Mouse (Mus musculus) midbrain, embryonic 14.5 days (tissue): ENCODE results near the gene Xirp2. TPM values are rescaled to one million over a fixed set of nuclear protein-coding genes. Genes with fewer than 3 reads are reported as not detected.

ENCODE experiments used
- ATAC-seq: fragments of 200-750 bp; cut with Nextera tagmentation; 2 replicates; pipeline ENCODE4 v1.8.0; 2017; ENCODE audit warnings: moderate number of reproducible peaks, moderate library complexity; ENCODE audit not compliant: low FRiP score, low TSS enrichment
- DNase-seq: peaks from one replicate; pipeline ENCODE4 v3.0.0-alpha.2; 2015
- H3K27ac ChIP-seq: fragments of 300-500 bp; sonication (generic); replicated peaks from 2 replicates; pipeline ENCODE4 v1.5.1; 2014; ENCODE audit warnings: mild to moderate bottlenecking, low read depth, low read length, moderate library complexity
- H3K27me3 ChIP-seq: fragments of 300-500 bp; sonication (generic); 2 replicates; pipeline ENCODE4 v1.6.1; 2014; ENCODE audit warnings: low read length, control low read depth, mixed read lengths; ENCODE audit not compliant: control insufficient read depth, insufficient read depth
- H3K36me3 ChIP-seq: fragments of 300-500 bp; sonication (generic); 2 replicates; pipeline ENCODE4 v1.6.1; 2014; ENCODE audit warnings: low read length, control low read depth; ENCODE audit not compliant: control insufficient read depth, insufficient read depth
- H3K4me1 ChIP-seq: fragments of 300-500 bp; sonication (generic); 2 replicates; pipeline ENCODE4 v1.6.1; 2014; ENCODE audit warnings: mild to moderate bottlenecking, antibody characterized with exemption, low read length, control low read depth; ENCODE audit not compliant: control insufficient read depth, insufficient read depth
- H3K4me2 ChIP-seq: fragments of 300-500 bp; sonication (generic); 2 replicates; pipeline ENCODE4 v1.6.1; 2014; ENCODE audit warnings: mild to moderate bottlenecking, low read length, moderate library complexity
- H3K4me3 ChIP-seq: fragments of 300-500 bp; sonication (generic); replicated peaks from 2 replicates; pipeline ENCODE4 v1.5.1; 2014; ENCODE audit warnings: low read depth, low read length
- H3K9ac ChIP-seq: fragments of 300-500 bp; sonication (generic); replicated peaks from 2 replicates; pipeline ENCODE4 v1.6.1; 2014; ENCODE audit warnings: mild to moderate bottlenecking, low read length, moderate library complexity
- H3K9me3 ChIP-seq: fragments of 300-500 bp; sonication (generic); 2 replicates; pipeline ENCODE4 v1.6.1; 2016; ENCODE audit warnings: low read length, control low read depth, mixed read lengths; ENCODE audit not compliant: control insufficient read depth
- WGBS: fragments of 180-500 bp; shearing (Covaris S2); extraction: QIAGEN DNeasy Blood & Tissue Kit; methylation state at CpG from one replicate; pipeline ENCODE4 v1.1.7; 2014; 5-methylcytosine and 5-hydroxymethylcytosine counted together
- polyA plus RNA-seq: library from polyadenylated mRNA; unstranded; fragments of >200 nt; fragmentation: Nextera tagmentation; extraction: Ambion mirVana; gene quantifications from 2 replicates; pipeline ENCODE4 v1.2.1, GENCODE M21; 2014

Xirp2 gene
- polyA plus RNA-seq, 1 experiment from 2014 or later: not detected

DNA sequence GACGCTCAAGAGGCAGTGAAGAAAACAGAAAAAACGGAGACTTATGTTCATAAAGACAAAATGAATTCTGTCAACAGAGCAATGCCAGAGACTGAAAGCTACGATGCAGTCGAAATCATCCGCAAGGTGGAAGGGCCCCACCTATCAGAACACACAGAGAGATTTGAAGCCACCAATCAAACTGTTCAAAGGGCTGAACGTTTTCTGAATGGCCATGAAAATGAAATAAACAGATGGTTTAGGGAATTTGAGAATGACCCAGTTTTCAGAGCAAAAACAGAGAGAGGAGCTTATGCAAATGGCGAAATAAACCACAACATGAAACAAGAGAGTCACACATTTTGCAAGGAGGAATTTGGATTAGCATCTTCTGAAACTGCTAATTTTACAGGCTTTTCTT, 70.6 kb downstream of the Xirp2 start:
- Histone ChIP-seq H3K4me2 (no peak overlapping the region), H3K27ac (no peak overlapping the region), H3K27me3 (no peaks in the 10 kb centered on the region), H3K4me1 (no peaks in the 10 kb centered on the region), H3K9ac (no peak overlapping the region), H3K4me3 (no peak overlapping the region), H3K36me3 (no peaks in the 10 kb centered on the region), H3K9me3 (no peaks in the 10 kb centered on the region)
- WGBS: 91% methylated on average over 7 of the region's 7 CpGs
- ATAC-seq (no peak), DNase-seq (no peak)

DNA sequence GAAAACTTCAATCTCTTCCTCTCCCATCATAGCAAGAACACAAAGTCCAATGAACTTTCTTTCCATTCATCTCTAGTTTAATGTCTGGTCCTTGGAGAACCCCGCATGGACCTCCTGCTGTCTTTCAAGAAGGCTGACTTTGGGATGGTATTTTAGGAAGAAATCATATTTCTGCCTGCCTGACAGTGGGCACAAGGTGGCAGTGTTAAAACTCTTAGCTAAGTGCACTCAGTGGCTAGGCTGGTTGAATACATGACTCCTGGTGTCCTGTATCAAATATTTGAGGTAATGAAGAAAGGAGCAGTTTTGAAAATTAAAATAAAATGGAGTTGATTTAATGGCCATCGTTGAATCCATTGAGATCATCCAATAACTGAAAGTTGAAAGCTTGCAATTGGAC, 89.5 kb downstream of the Xirp2 start:
- Histone ChIP-seq H3K9ac (no peak overlapping the region), H3K9me3 (no peaks in the 10 kb centered on the region), H3K27ac (no peak overlapping the region), H3K27me3 (no peaks in the 10 kb centered on the region), H3K4me3 (no peak overlapping the region), H3K4me1 (no peaks in the 10 kb centered on the region), H3K36me3 (no peaks in the 10 kb centered on the region), H3K4me2 (no peak overlapping the region)
- DNase-seq (no peak), ATAC-seq (no peak)
- WGBS: 88% methylated on average over 2 of the region's 2 CpGs

DNA sequence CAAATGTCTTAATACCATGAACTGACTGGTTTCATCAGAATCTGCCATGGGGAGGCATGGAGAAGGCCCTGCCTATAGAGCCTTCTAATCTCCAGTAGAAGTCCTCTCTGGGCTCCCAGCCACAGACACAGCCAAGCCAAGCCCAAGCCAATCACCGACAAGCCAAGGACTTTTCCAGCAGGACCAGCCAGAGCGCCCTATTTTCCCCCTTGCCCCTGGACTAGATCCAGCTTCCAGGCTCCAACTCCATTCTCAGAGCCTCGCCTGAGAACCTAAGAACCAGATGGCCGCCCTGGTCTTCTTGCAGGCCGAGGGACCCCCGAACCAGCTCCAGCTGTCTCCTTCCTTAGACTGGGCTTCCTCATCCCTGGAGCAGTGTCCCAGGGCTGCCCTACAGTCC, 93.6 kb downstream of the Xirp2 start:
- Histone ChIP-seq H3K27ac (no peak overlapping the region), H3K27me3 (no peaks in the 10 kb centered on the region), H3K9ac (no peak overlapping the region), H3K4me1 (peaks cover 4% of the 10 kb centered on the region; the same call in 1 of the 2 replicates), H3K4me2 (no peak overlapping the region), H3K36me3 (no peaks in the 10 kb centered on the region), H3K9me3 (no peaks in the 10 kb centered on the region), H3K4me3 (no peak overlapping the region)
- ATAC-seq (no peak), DNase-seq (no peak)
- WGBS: 93% methylated on average over 6 of the region's 6 CpGs

DNA sequence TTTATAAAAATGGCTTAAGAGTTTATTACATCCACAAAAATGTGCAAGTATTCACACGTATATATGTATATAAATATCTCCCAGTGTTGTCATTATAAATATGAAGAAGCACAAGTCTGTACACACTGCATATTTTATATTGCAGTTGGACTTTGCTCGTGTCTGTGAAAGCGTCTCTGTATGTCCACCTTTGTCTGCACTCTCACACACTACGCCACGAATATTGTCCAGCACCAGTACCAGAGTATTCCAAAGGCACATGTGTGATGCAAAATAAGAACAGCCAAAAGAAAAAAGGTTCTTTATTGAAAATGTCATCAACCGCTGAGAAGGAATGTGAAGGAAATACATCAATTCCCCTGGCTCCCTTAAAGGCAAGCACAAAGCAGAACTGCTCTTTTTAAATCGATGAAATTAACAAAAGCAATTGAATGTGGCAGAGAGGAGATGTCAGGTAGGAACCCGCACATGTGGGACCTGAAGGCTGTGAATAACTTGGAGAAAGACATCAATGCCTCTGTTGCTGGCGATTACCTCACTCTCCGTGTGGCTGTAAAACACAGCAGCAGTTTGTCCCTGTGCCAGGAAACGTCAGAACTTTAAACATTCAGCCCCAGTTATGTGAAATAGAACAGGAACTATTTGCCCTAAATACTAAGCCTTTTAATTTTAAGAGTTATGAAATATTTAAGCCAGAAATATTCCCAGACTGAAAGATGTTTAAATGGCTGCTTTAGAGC, 96.3 kb downstream of the Xirp2 start:
- Histone ChIP-seq H3K36me3 (no peaks in the 10 kb centered on the region), H3K4me3 (no peak overlapping the region), H3K4me1 (peaks cover 4% of the 10 kb centered on the region; the same call in 1 of the 2 replicates), H3K4me2 (no peak overlapping the region), H3K27me3 (no peaks in the 10 kb centered on the region), H3K9ac (no peak overlapping the region), H3K27ac (no peak overlapping the region), H3K9me3 (no peaks in the 10 kb centered on the region)
- DNase-seq (peak; percentile 44), ATAC-seq (no peak)
- WGBS: 49% methylated on average over 11 of the region's 11 CpGs

DNA sequence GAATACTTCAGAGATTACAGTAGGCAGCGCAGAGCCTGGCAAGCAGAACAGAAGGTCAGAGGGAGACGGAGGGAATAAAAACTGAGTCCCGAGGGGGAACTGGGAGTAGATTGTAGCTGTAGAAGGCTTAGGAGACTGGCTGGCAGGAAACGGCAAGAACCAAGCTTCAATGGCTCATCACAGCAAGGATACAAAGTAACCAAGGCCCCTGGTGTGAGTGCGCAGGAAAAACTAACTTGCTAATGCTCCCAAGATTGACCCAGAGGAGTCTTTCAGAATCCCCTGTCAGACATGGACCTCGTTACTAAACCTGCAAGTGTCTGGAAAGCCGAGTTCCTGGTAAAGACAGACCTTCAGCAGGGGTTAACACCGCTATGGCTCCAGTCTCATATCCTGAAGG, 98.6 kb downstream of the Xirp2 start:
- H3K4me2 ChIP-seq: no peak overlapping the region
- no peak overlapping the region for H3K27ac ChIP-seq
- ATAC-seq: no peak
- no peaks in the 10 kb centered on the region for H3K9me3 ChIP-seq
- H3K9ac ChIP-seq: no peak overlapping the region
- H3K4me1 ChIP-seq: peaks cover 4% of the 10 kb centered on the region; the same call in 1 of the 2 replicates
- no peak for DNase-seq
- H3K4me3 ChIP-seq: no peak overlapping the region
- no peaks in the 10 kb centered on the region for H3K36me3 ChIP-seq
- WGBS: 67% methylated on average over 8 of the region's 8 CpGs
- no peaks in the 10 kb centered on the region for H3K27me3 ChIP-seq

DNA sequence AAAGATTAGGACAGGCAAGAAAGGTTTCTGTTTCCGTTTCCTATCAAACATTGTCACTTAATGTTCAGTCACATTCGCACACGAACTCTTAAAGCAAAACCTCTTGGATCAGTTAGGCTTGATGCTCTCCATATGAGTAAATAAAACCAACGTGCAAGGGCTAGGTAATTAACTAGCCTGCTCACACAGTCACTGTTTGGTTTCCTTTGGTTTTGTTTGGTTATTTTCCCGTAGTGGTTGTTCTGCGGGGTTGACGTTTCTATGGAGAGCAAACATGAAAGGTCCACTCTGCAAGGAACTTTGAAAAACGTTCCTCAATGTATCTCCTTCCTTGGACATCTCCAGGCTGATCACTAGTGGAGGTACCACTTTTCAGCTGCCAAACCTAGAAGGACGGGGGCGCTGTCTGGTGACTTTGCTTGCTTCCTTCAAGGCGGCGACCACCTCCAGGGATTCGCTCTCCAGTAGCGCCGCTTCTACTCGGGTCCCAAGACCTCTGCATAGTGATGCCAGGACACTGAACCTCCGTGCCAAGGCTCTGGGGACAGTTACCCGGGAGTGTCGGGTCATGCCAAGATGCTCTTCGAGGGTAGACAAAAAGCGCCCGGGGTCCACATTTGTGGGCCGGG, 119.2 kb downstream of the Xirp2 start:
- H3K4me3 ChIP-seq: peak overlapping the region; percentile 79
- DNase-seq: peak; percentile 82
- H3K27ac ChIP-seq: peak overlapping the region; percentile 97
- H3K4me2 ChIP-seq: peak overlapping the region; percentile 98
- no peaks in the 10 kb centered on the region for H3K27me3 ChIP-seq
- H3K4me1 ChIP-seq: peaks cover 10% of the 10 kb centered on the region
- no peaks in the 10 kb centered on the region for H3K36me3 ChIP-seq
- WGBS: 3% methylated on average over 23 of the region's 23 CpGs
- ATAC-seq: peak; percentile 73
- H3K9me3 ChIP-seq: no peaks in the 10 kb centered on the region
- peak overlapping the region; percentile 90 for H3K9ac ChIP-seq

DNA sequence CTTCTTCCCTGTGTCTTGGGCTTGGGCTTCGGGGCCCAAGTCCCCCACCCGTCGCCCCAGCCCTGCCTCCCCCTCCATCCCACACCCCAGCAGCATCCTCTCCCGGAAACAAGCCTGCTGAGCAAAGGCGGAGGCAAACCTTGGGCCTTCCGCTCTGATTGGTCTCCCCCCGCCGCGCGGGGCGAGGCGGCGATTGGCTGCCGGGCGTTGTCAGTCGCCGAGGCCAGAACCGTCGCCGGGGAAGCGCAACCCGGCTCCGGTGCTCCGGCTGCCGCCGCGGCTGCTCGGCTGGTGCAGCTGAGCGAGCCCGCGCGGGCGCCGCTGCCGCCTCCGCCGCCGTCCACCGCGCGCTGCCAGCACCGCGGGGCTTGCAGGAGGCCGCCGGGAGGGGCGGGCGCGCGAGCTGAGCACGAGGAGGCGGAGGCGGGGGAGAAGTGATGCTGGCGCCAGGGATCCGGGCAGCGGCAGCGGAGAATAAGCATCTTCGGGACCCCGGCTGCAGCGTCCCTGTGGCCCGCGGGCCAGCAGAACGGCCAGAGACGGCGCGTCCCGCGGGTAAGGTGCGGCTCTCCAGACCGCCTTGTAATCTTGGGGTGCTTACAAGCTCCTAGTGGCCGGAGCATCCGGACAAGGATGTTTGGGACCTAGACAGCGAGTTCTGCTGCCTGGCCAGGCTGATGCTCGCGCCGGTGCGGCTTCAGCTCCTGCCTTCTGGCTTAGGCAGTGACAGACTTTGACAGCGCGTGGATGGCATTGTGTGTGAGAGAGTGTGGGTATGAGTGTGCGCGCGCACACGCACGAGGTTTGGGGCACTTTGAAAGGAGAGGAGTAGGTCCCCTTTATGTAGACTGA, 119.9 kb downstream of the Xirp2 start, which contains the start of gene B3galt1:
Gene B3galt1, plus strand, starts transcription at position 392 of the 852 bp plus-strand sequence.
- DNase-seq: peak; percentile 97
- Histone ChIP-seq H3K4me2 (peak within 1 kb of the TSS; percentile 98), H3K9me3 (no peaks in the 10 kb centered on the region), H3K9ac (peak within 1 kb of the TSS; percentile 90), H3K27me3 (no peaks in the 10 kb centered on the region), H3K27ac (peak within 1 kb of the TSS; percentile 97), H3K4me1 (peaks cover 10% of the 10 kb centered on the region), H3K36me3 (no peaks in the 10 kb centered on the region), H3K4me3 (peak within 1 kb of the TSS; percentile 79)
- under 1% methylated on average over 81 of the region's 83 CpGs for WGBS
- ATAC-seq: peak; percentile 98

DNA sequence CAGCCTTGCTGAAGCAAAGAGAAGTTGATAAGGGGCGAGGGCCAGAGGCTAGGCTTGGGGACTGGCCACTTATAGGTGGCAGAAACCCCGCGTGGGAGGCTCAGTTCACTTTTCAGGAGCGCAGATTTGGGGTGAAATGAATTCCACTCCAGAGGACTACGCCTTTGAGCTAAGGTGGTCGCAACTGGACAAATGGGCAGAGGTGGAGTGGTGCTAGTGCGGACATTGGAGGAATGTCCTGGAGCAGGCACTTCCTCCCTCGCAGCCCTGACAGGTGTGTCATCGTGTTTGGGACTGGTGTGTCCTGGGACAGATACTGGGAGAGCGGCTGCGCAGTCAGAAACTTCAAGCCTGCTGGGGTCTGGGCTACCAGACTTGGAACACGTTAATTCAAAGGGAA, 120.8 kb downstream of the Xirp2 start:
- H3K9me3 ChIP-seq: no peaks in the 10 kb centered on the region
- ATAC-seq (no peak), DNase-seq (peak; percentile 39)
- 1% methylated on average over 12 of the region's 12 CpGs for WGBS
- peak overlapping the region; percentile 98 for H3K4me2 ChIP-seq
- peak overlapping the region; percentile 79 for H3K4me3 ChIP-seq
- peak overlapping the region; percentile 90 for H3K9ac ChIP-seq
- H3K36me3 ChIP-seq: no peaks in the 10 kb centered on the region
- peak overlapping the region; percentile 97 for H3K27ac ChIP-seq
- peaks cover 10% of the 10 kb centered on the region for H3K4me1 ChIP-seq
- no peaks in the 10 kb centered on the region for H3K27me3 ChIP-seq
